Mouse (Mus musculus): ENCODE results near the gene Ttyh3. TPM values are rescaled to one million over a fixed set of nuclear protein-coding genes. Genes with fewer than 3 reads are reported as not detected.

The Ttyh3 gene
- polyA plus RNA-seq, 1 experiment from 2014 or later, result 86.7 TPM

DNA sequence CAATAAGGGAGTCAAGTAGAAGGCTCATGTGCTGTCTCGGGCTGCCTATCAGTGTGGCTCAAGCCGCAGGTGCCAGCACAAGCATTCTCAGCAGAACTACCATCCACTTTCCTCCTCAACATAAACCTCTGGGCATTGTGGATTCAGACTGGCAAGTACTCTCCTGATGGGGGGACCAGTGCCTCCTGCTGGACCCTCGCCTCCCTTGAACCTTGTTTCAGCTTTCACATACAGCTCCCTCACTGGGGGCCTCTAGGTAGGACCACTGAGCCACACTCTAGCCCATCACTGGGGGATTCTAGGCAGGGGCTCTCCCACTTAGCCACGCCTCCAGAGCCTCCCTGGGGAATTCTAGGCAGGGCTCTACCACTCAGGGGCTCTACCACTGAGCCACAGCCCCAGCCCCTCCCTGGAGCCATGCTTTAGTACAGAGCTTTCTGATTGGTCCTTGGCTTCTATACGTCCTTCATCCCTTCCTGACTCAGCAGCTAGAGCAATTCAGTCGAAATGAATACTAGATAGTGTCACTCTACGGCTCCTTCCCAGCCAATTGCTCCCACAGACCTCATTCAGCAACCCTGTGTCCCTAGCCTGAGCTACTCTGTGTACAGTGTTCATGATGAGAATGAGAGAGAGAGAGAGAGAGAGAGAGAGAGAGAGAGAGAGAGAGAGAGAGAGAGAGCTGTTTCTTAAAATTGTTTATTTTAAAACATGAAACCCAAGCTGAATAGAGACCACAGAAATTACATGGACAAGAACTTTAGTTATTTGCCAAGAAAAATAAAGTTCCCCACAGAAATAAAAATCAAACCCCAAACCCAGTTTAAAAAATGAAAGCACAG, 28.7 kb downstream of the Ttyh3 start:
- peak; percentile 57 for DNase-seq

DNA sequence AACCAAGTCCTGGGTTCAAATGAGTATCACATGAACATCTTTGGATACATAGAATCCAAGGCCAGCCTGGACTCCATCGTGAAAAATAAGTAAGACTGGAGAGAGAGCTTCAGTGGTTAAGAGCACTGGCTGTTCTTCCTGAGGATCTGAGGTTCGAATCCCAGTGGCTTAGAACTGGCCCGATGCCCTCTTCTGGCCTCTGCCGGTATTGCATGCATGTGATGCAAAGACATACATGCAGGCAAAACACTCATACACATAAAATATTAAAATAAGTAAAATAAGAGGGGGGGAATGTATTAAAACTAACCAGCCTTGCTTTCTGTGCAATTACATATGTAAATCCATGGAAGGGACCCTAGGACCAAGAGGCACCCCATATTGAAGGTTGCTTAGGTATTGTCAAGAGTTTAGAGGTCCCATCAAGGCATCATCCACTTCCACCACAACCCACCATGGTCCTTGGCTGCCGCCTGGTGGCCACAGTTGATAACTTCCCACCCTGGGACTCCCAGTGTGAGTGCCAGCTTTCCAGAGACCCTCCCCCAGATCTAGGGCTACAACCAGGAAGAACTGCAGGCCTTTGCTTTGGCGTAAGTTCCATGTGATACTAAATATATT, 29.6 kb downstream of the Ttyh3 start:
- peaks cover 40% of the 10 kb centered on the region for H3K36me3 ChIP-seq (ENCODE audit: control insufficient read depth, insufficient read depth, low read length)
- 24% methylated on average over 6 of the region's 6 CpGs for WGBS
- ATAC-seq (ENCODE audit: low FRiP score, low TSS enrichment), result peak; percentile 26; the same call in 1 of the 2 replicates

More for the DNA sequence above, 28.7 kb downstream of the Ttyh3 start:
- no peak overlapping the region for H3K4me3 ChIP-seq (replicated peaks; ENCODE audit: low read depth, low read length)
- peak overlapping the region; percentile 21; the same call in 1 of the 2 replicates for H3K27ac ChIP-seq (replicated peaks; ENCODE audit: low read depth, low read length)
- WGBS, result 67% methylated on average over 7 of the region's 7 CpGs
- H3K36me3 ChIP-seq (ENCODE audit: control insufficient read depth, insufficient read depth, low read length), result peaks cover 42% of the 10 kb centered on the region
- peak; percentile 5; the same call in 1 of the 2 replicates for ATAC-seq (ENCODE audit: low FRiP score, low TSS enrichment)
- H3K27me3 ChIP-seq (ENCODE audit: control insufficient read depth, insufficient read depth, low read length), result no peaks in the 10 kb centered on the region
- H3K4me1 ChIP-seq (ENCODE audit: control insufficient read depth, insufficient read depth, low read length), result no peaks in the 10 kb centered on the region
- no peak overlapping the region for H3K9ac ChIP-seq (replicated peaks; ENCODE audit: low read length)
- H3K4me2 ChIP-seq (ENCODE audit: low read length), result no peak overlapping the region
- no peaks in the 10 kb centered on the region for H3K9me3 ChIP-seq (ENCODE audit: control insufficient read depth, low read length)

DNA sequence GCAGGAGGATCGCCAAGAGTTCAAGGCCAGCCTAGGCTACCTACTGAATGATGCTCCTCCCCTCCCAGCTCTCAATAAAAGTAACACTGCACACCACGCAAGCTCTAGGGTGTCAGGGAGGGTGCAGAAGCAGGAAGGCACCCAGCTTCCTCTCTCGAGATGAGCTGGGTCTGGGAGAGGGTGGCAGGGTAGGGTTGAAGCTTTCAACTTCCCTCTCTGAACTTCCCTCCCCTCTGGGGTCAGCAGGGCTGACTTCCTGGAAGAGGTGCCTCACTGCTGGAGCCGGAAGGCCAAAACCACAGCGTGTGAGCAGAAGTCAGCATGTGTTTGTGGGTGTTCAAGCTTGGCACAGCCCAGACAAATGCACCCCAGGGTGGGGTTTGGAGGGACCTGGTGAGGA, 31.1 kb downstream of the Ttyh3 start:
- no peak overlapping the region for H3K9ac ChIP-seq (replicated peaks; ENCODE audit: low read length)
- 84% methylated on average over 5 of the region's 5 CpGs for WGBS
- H3K4me2 ChIP-seq (ENCODE audit: low read length), result no peak overlapping the region
- no peaks in the 10 kb centered on the region for H3K27me3 ChIP-seq (ENCODE audit: control insufficient read depth, insufficient read depth, low read length)
- H3K9me3 ChIP-seq (ENCODE audit: control insufficient read depth, low read length), result no peaks in the 10 kb centered on the region
- peaks cover 35% of the 10 kb centered on the region for H3K36me3 ChIP-seq (ENCODE audit: control insufficient read depth, insufficient read depth, low read length)
- no peaks in the 10 kb centered on the region for H3K4me1 ChIP-seq (ENCODE audit: control insufficient read depth, insufficient read depth, low read length)
- DNase-seq (no peak), ATAC-seq (ENCODE audit: low FRiP score, low TSS enrichment) (no peak)
- no peak overlapping the region for H3K27ac ChIP-seq (replicated peaks; ENCODE audit: low read depth, low read length)
- H3K4me3 ChIP-seq (replicated peaks; ENCODE audit: low read depth, low read length), result no peak overlapping the region

More for the DNA sequence above, 29.6 kb downstream of the Ttyh3 start:
- Histone ChIP-seq H3K4me1 (ENCODE audit: control insufficient read depth, insufficient read depth, low read length) (no peaks in the 10 kb centered on the region), H3K4me2 (ENCODE audit: low read length) (no peak overlapping the region), H3K9ac (replicated peaks; ENCODE audit: low read length) (no peak overlapping the region), H3K27ac (replicated peaks; ENCODE audit: low read depth, low read length) (peak overlapping the region; percentile 21; the same call in 1 of the 2 replicates), H3K27me3 (ENCODE audit: control insufficient read depth, insufficient read depth, low read length) (no peaks in the 10 kb centered on the region), H3K4me3 (replicated peaks; ENCODE audit: low read depth, low read length) (no peak overlapping the region), H3K9me3 (ENCODE audit: control insufficient read depth, low read length) (no peaks in the 10 kb centered on the region)
- peak; percentile 84 for DNase-seq

DNA sequence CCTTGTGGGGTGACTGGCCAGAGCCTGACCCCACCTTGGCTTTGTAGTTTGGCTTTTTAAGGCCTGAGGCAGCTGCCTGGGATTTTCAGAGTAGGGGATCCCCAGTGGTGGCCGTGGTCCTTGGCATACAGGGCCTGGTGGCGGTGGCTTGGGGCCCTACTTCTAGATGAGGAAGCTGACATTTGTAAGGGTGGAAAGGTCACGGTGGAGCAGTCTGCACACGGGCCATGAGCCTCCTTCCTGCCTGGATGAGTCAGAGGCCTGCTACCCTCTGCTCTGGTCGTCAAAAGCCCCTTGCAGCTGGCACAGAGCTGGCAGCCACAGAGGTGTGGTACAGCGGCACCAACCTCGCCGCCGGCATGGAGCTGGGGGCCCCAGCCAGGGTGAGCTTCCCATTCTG, 32.1 kb downstream of the Ttyh3 start:
- Histone ChIP-seq H3K27me3 (ENCODE audit: control insufficient read depth, insufficient read depth, low read length) (no peaks in the 10 kb centered on the region), H3K27ac (replicated peaks; ENCODE audit: low read depth, low read length) (0 out of 2 replicates have a peak overlapping the region, but pooled peaks have one; percentile 9), H3K36me3 (ENCODE audit: control insufficient read depth, insufficient read depth, low read length) (peaks cover 29% of the 10 kb centered on the region), H3K4me2 (ENCODE audit: low read length) (no peak overlapping the region), H3K9ac (replicated peaks; ENCODE audit: low read length) (no peak overlapping the region), H3K4me3 (replicated peaks; ENCODE audit: low read depth, low read length) (no peak overlapping the region), H3K4me1 (ENCODE audit: control insufficient read depth, insufficient read depth, low read length) (peaks cover 10% of the 10 kb centered on the region), H3K9me3 (ENCODE audit: control insufficient read depth, low read length) (no peaks in the 10 kb centered on the region)
- DNase-seq, result no peak
- ATAC-seq (ENCODE audit: low FRiP score, low TSS enrichment), result no peak
- 69% methylated on average over 9 of the region's 9 CpGs for WGBS

DNA sequence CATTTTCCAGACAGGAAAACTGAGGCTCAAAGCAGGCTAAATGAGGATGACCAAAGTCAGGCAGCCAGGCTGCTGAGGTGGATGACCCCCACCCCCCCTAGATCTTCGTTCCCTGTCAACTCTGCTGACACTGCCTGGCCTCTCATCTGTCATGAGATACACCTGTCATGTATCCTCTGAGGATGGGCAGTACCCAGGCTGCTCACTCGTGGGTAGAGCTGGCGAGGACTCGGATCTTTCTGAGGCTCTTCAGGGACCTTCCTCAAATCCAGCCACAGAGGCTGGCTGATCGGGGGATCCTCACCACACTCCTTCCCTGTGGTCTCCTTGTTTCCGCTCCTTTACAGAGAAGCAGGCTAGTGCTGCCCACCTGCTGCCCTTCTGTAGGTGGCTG, 32.7 kb downstream of the Ttyh3 start:
- DNase-seq, result no peak
- WGBS, result 80% methylated on average over 6 of the region's 6 CpGs
- peaks cover 23% of the 10 kb centered on the region for H3K36me3 ChIP-seq (ENCODE audit: control insufficient read depth, insufficient read depth, low read length)
- peaks cover 15% of the 10 kb centered on the region for H3K4me1 ChIP-seq (ENCODE audit: control insufficient read depth, insufficient read depth, low read length)
- no peak overlapping the region for H3K4me3 ChIP-seq (replicated peaks; ENCODE audit: low read depth, low read length)
- no peak for ATAC-seq (ENCODE audit: low FRiP score, low TSS enrichment)
- 0 out of 2 replicates have a peak overlapping the region, but pooled peaks have one; percentile 9 for H3K27ac ChIP-seq (replicated peaks; ENCODE audit: low read depth, low read length)
- no peaks in the 10 kb centered on the region for H3K27me3 ChIP-seq (ENCODE audit: control insufficient read depth, insufficient read depth, low read length)
- no peaks in the 10 kb centered on the region for H3K9me3 ChIP-seq (ENCODE audit: control insufficient read depth, low read length)
- H3K9ac ChIP-seq (replicated peaks; ENCODE audit: low read length), result no peak overlapping the region
- no peak overlapping the region for H3K4me2 ChIP-seq (ENCODE audit: low read length)

DNA sequence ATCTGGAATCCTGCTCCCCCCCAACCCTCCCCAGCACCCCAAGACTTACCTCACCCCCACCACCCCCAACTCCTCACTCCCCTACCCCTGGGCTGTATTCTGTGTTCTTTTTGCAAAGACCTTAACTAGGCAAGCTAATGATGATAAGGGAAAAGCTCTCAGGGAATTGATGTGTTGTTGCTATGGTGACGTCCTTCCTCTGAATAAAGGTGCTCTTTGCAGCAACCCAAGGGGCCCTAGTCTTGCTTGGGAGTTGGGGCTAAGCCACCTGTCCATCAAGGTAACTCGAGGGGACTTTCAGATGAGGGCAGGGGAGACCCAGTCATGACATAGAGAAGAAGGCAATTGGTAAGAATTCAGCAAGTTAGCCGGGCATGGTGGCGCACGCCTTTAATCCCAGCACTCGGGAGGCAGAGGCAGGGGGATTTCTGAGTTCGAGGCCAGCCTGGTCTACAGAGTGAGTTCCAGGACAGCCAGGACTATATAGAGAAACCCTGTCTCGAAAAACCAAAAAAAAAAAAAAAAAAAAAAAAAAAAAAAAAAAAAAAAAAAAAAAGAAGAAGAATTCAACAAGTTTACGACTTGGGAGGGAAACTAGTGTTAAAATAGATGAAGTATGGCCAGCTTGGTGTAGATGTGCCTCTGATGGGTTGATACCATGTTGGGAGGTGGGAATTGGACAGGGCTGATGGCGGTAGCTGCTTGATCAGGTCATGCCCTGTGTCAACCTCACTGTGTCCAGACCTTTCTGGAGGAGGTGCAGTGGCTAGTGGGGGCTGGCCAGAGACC, 33.3 kb downstream of the Ttyh3 start:
- Histone ChIP-seq H3K27me3 (ENCODE audit: control insufficient read depth, insufficient read depth, low read length) (no peaks in the 10 kb centered on the region), H3K27ac (replicated peaks; ENCODE audit: low read depth, low read length) (no peak overlapping the region), H3K4me3 (replicated peaks; ENCODE audit: low read depth, low read length) (no peak overlapping the region), H3K9ac (replicated peaks; ENCODE audit: low read length) (no peak overlapping the region), H3K36me3 (ENCODE audit: control insufficient read depth, insufficient read depth, low read length) (peaks cover 21% of the 10 kb centered on the region), H3K9me3 (ENCODE audit: control insufficient read depth, low read length) (no peaks in the 10 kb centered on the region), H3K4me1 (ENCODE audit: control insufficient read depth, insufficient read depth, low read length) (peaks cover 21% of the 10 kb centered on the region), H3K4me2 (ENCODE audit: low read length) (no peak overlapping the region)
- DNase-seq, result peak; percentile 64
- WGBS, result 73% methylated on average over 10 of the region's 10 CpGs
- ATAC-seq (ENCODE audit: low FRiP score, low TSS enrichment), result no peak

DNA sequence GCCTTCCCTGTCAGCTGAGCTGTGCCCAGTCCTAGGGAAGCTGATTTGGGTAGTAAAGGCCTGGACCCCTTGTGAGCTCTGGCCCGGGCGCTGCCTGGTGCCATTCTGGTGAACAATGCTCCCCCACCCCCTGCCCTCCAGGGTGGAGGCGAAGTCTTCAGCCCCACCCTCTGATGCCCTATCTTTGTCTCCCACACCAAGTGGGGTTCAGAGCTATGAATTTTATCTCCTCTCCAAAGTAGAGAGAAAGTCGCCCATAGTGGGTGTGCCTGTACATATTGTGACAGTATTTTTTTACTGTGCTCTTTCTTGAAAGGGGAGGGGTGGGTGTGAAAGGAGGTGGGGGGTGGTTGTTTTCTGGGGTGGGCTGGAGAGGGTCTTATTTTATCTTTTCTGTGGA, 34.0 kb downstream of the Ttyh3 start:
- Histone ChIP-seq H3K9me3 (ENCODE audit: control insufficient read depth, low read length) (no peaks in the 10 kb centered on the region), H3K36me3 (ENCODE audit: control insufficient read depth, insufficient read depth, low read length) (peaks cover 21% of the 10 kb centered on the region), H3K4me3 (replicated peaks; ENCODE audit: low read depth, low read length) (no peak overlapping the region), H3K27ac (replicated peaks; ENCODE audit: low read depth, low read length) (no peak overlapping the region), H3K4me2 (ENCODE audit: low read length) (no peak overlapping the region), H3K4me1 (ENCODE audit: control insufficient read depth, insufficient read depth, low read length) (peaks cover 25% of the 10 kb centered on the region), H3K27me3 (ENCODE audit: control insufficient read depth, insufficient read depth, low read length) (no peaks in the 10 kb centered on the region), H3K9ac (replicated peaks; ENCODE audit: low read length) (no peak overlapping the region)
- WGBS, result 89% methylated on average over 4 of the region's 4 CpGs
- ATAC-seq (ENCODE audit: low FRiP score, low TSS enrichment) (no peak), DNase-seq (no peak)

DNA sequence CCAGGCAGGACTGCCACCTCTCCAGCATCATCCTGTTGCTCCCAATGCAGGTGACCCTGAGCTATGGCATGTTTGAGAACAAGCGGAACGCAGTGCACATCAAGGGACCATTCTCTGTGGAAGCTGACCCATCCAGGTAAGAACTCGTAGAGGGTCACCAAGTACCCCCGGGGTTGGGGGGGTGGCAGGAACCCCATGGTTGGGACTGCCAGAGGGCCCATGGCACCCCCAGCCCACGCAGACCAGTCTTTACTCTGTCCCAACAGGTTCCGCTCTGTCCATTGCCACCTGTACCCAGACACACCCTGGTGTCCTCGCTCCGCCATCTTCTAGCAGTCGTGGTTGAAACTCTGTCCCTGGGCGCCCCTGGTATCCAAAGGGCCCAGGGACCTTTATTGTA, 34.7 kb downstream of the Ttyh3 start:
- Histone ChIP-seq H3K4me2 (ENCODE audit: low read length) (no peak overlapping the region), H3K9ac (replicated peaks; ENCODE audit: low read length) (no peak overlapping the region), H3K9me3 (ENCODE audit: control insufficient read depth, low read length) (no peaks in the 10 kb centered on the region), H3K36me3 (ENCODE audit: control insufficient read depth, insufficient read depth, low read length) (peaks cover 21% of the 10 kb centered on the region), H3K4me3 (replicated peaks; ENCODE audit: low read depth, low read length) (no peak overlapping the region), H3K4me1 (ENCODE audit: control insufficient read depth, insufficient read depth, low read length) (peaks cover 29% of the 10 kb centered on the region), H3K27me3 (ENCODE audit: control insufficient read depth, insufficient read depth, low read length) (no peaks in the 10 kb centered on the region), H3K27ac (replicated peaks; ENCODE audit: low read depth, low read length) (no peak overlapping the region)
- 98% methylated on average over 10 of the region's 10 CpGs for WGBS
- DNase-seq, result no peak
- no peak for ATAC-seq (ENCODE audit: low FRiP score, low TSS enrichment)
